Mouse (Mus musculus): ENCODE data around the gene Mnd1. TPM values are rescaled to one million over a fixed set of nuclear protein-coding genes. Genes with fewer than 3 reads are reported as not detected.

The Mnd1 gene
- polyA plus RNA-seq, 1 experiment, result 1.2 TPM

DNA sequence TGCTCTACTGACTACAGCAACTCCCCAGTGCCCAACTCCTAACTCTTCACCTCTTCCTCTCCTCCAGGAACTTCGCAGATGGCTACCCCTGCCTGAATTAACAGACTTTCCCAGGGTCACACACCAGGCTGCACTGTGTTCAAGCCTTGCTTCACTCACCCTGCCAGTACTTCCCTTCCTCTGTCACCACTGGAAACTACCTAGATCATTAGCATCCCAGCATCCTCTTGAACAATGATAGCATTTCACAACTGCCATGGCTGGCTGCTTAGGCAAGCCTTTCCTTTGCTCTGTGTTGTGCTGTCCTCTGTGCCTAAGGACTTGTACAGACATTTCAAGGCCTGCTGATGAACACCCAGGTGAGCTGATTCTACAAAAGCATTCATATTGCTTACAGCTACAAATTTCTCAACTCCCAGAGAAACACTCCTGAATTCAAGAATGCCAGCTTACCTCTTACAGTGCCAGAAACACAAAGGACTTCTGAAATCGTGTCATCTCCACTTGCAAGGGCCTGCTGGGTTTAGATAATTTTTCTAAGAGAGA lies 92.1 kb downstream of the Mnd1 start:
- Histone ChIP-seq H3K36me3 (ENCODE audit: control insufficient read depth, insufficient read depth, low read length) (no peaks in the 10 kb centered on the region), H3K27ac (ENCODE audit: control insufficient read depth, insufficient read depth, low read depth, low read length) (no peak overlapping the region), H3K4me1 (ENCODE audit: control insufficient read depth, insufficient read depth, low read length) (no peaks in the 10 kb centered on the region; the same call in 1 of the 2 replicates), H3K4me3 (ENCODE audit: control insufficient read depth, low read depth, low read length) (no peak overlapping the region), H3K27me3 (ENCODE audit: control insufficient read depth, insufficient read depth, low read length) (no peaks in the 10 kb centered on the region)
- no peak for TF ChIP-seq CTCF (IDR thresholded peaks at IDR 0.05; ENCODE audit: control insufficient read depth, insufficient read depth, insufficient replicate concordance, low read depth, low read length)
- no peak for TF ChIP-seq POLR2A (IDR thresholded peaks at IDR 0.05; ENCODE audit: control insufficient read depth, low read depth, low read length)

- H3K27me3 ChIP-seq (ENCODE audit: control insufficient read depth, insufficient read depth, low read length), result no peaks in the 10 kb centered on the region
- no peaks in the 10 kb centered on the region; the same call in 1 of the 2 replicates for H3K4me1 ChIP-seq (ENCODE audit: control insufficient read depth, insufficient read depth, low read length)
- TF ChIP-seq POLR2A (IDR thresholded peaks at IDR 0.05; ENCODE audit: control insufficient read depth, low read depth, low read length), result no peak
- TF ChIP-seq CTCF (IDR thresholded peaks at IDR 0.05; ENCODE audit: control insufficient read depth, insufficient read depth, insufficient replicate concordance, low read depth, low read length), result no peak
- no peaks in the 10 kb centered on the region for H3K36me3 ChIP-seq (ENCODE audit: control insufficient read depth, insufficient read depth, low read length)
- no peak overlapping the region for H3K27ac ChIP-seq (ENCODE audit: control insufficient read depth, insufficient read depth, low read depth, low read length)
- no peak overlapping the region for H3K4me3 ChIP-seq (ENCODE audit: control insufficient read depth, low read depth, low read length)
Measured at GRCm38 (mm10) chr3:84061523-84062453, 93.8 kb downstream of the Mnd1 start.

DNA sequence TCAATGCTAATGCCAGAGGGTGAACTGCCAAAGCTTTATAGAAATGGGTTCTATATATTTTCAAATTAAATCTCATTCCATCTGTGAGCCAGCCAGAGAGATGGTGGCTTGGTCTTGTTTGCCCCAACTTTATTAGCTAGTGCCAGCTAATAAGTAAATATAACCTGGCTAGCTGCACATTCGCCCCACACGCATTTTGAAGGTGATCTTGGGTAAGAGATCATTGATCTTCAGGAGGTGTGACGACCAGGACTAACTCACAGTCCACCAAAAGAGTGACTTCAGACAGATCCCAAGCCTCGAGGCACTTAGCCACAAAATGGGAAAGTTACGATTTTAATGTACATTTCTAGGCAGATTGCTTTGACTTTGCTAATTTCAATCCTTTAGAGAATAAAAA lies 94.6 kb downstream of the Mnd1 start:
- H3K27me3 ChIP-seq (ENCODE audit: control insufficient read depth, insufficient read depth, low read length), result no peaks in the 10 kb centered on the region
- H3K36me3 ChIP-seq (ENCODE audit: control insufficient read depth, insufficient read depth, low read length), result no peaks in the 10 kb centered on the region
- H3K4me1 ChIP-seq (ENCODE audit: control insufficient read depth, insufficient read depth, low read length), result no peaks in the 10 kb centered on the region; the same call in 1 of the 2 replicates
- H3K4me3 ChIP-seq (ENCODE audit: control insufficient read depth, low read depth, low read length), result no peak overlapping the region
- H3K27ac ChIP-seq (ENCODE audit: control insufficient read depth, insufficient read depth, low read depth, low read length), result no peak overlapping the region
- TF ChIP-seq POLR2A (IDR thresholded peaks at IDR 0.05; ENCODE audit: control insufficient read depth, low read depth, low read length) (no peak), CTCF (IDR thresholded peaks at IDR 0.05; ENCODE audit: control insufficient read depth, insufficient read depth, insufficient replicate concordance, low read depth, low read length) (no peak)

DNA sequence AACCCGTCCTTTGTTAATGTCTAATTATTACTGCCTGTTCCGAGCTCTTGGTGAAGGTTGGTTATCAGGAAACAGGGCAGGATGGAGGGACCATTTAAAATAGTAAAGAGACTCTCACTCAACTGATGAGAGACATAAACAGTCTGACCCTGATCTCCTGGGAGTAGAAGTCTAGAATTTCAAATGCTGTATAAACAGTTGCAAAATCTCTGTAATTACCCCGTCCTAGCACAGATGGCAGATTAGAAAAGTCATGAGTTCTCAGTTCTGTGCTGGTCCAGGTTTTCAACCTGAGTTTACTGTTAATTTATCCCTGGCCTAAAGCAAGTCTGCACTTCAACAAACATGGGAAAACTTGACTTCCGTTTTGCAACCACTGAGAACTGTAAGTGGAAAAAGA lies 95.5 kb downstream of the Mnd1 start:
- no peaks in the 10 kb centered on the region for H3K36me3 ChIP-seq (ENCODE audit: control insufficient read depth, insufficient read depth, low read length)
- TF ChIP-seq POLR2A (IDR thresholded peaks at IDR 0.05; ENCODE audit: control insufficient read depth, low read depth, low read length), result no peak
- TF ChIP-seq CTCF (IDR thresholded peaks at IDR 0.05; ENCODE audit: control insufficient read depth, insufficient read depth, insufficient replicate concordance, low read depth, low read length), result no peak
- no peak overlapping the region for H3K27ac ChIP-seq (ENCODE audit: control insufficient read depth, insufficient read depth, low read depth, low read length)
- no peaks in the 10 kb centered on the region; the same call in 1 of the 2 replicates for H3K4me1 ChIP-seq (ENCODE audit: control insufficient read depth, insufficient read depth, low read length)
- H3K4me3 ChIP-seq (ENCODE audit: control insufficient read depth, low read depth, low read length), result no peak overlapping the region
- no peaks in the 10 kb centered on the region for H3K27me3 ChIP-seq (ENCODE audit: control insufficient read depth, insufficient read depth, low read length)

DNA sequence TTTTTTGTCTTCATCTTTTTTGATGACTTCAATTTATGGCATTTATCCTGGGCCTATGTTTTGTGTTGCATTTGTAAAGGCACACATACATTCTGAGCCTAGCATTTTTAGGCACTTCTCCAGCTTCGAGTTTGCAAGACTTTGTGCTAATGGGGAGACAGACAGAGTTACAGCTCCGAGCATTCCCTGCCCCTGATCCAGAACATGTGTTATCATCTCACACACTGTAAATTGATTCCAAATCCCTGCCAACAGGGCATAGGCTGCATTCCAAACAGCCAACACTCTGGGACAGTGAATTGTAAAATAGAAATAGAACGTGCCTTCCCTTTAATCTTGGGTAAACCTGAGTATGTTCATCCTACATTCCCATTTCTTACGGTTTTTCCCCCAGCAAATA lies 95.9 kb downstream of the Mnd1 start:
- Histone ChIP-seq H3K36me3 (ENCODE audit: control insufficient read depth, insufficient read depth, low read length) (no peaks in the 10 kb centered on the region), H3K4me1 (ENCODE audit: control insufficient read depth, insufficient read depth, low read length) (no peaks in the 10 kb centered on the region; the same call in 1 of the 2 replicates), H3K27ac (ENCODE audit: control insufficient read depth, insufficient read depth, low read depth, low read length) (no peak overlapping the region), H3K27me3 (ENCODE audit: control insufficient read depth, insufficient read depth, low read length) (no peaks in the 10 kb centered on the region), H3K4me3 (ENCODE audit: control insufficient read depth, low read depth, low read length) (no peak overlapping the region)
- TF ChIP-seq CTCF (IDR thresholded peaks at IDR 0.05; ENCODE audit: control insufficient read depth, insufficient read depth, insufficient replicate concordance, low read depth, low read length) (no peak), POLR2A (IDR thresholded peaks at IDR 0.05; ENCODE audit: control insufficient read depth, low read depth, low read length) (no peak)

GRCm38 (mm10) chr3:84059261-84059660 lies 96.3 kb downstream of the Mnd1 start:
- no peaks in the 10 kb centered on the region for H3K36me3 ChIP-seq (ENCODE audit: control insufficient read depth, insufficient read depth, low read length)
- H3K27ac ChIP-seq (ENCODE audit: control insufficient read depth, insufficient read depth, low read depth, low read length), result no peak overlapping the region
- H3K4me1 ChIP-seq (ENCODE audit: control insufficient read depth, insufficient read depth, low read length), result no peaks in the 10 kb centered on the region; the same call in 1 of the 2 replicates
- no peak overlapping the region for H3K4me3 ChIP-seq (ENCODE audit: control insufficient read depth, low read depth, low read length)
- no peak for TF ChIP-seq CTCF (IDR thresholded peaks at IDR 0.05; ENCODE audit: control insufficient read depth, insufficient read depth, insufficient replicate concordance, low read depth, low read length)
- TF ChIP-seq POLR2A (IDR thresholded peaks at IDR 0.05; ENCODE audit: control insufficient read depth, low read depth, low read length), result no peak
- H3K27me3 ChIP-seq (ENCODE audit: control insufficient read depth, insufficient read depth, low read length), result no peaks in the 10 kb centered on the region

GRCm38 (mm10) chr3:84048729-84049175 lies 106.8 kb downstream of the Mnd1 start:
- TF ChIP-seq CTCF (IDR thresholded peaks at IDR 0.05; ENCODE audit: control insufficient read depth, insufficient read depth, insufficient replicate concordance, low read depth, low read length) (no peak; the same call in 1 of the 2 replicates), POLR2A (IDR thresholded peaks at IDR 0.05; ENCODE audit: control insufficient read depth, low read depth, low read length) (no peak)
- Histone ChIP-seq H3K4me3 (ENCODE audit: control insufficient read depth, low read depth, low read length) (no peak overlapping the region), H3K27me3 (ENCODE audit: control insufficient read depth, insufficient read depth, low read length) (no peaks in the 10 kb centered on the region), H3K27ac (ENCODE audit: control insufficient read depth, insufficient read depth, low read depth, low read length) (no peak overlapping the region), H3K4me1 (ENCODE audit: control insufficient read depth, insufficient read depth, low read length) (no peaks in the 10 kb centered on the region), H3K36me3 (ENCODE audit: control insufficient read depth, insufficient read depth, low read length) (no peaks in the 10 kb centered on the region)

Data from testis, adult 2 months (tissue).